Mouse (Mus musculus) right cerebral cortex, adult 18-20 months (tissue): ENCODE data around the gene Pde4d.

Experiments used
- DNase-seq: peaks from one replicate; pipeline ENCODE4 v3.0.0; 2022; ENCODE audit warnings: mixed read lengths

Pde4d gene

DNA sequence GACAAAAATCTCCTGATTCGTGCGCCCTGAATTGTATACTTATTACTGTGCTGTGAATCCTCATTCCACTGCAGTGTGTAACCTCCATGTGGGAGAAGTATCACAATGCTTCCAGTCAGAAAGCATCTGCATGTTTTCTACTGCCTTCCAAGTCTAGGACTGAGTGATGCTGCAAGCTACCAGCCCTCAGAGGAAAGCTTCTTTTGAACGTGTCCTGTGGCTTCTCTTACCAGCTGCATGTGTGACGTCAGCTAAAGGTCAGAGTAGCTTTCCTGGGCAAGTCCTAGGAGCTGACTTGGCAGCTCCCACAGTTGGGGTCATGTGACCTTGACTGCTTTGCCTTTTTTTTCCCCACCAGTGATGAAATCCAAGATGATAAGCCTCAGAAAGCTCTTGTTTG, 1086.9 kb downstream of the Pde4d start:
- no peak for DNase-seq

GRCm38 (mm10) chr13:109539371-109539770, 1089.6 kb downstream of the Pde4d start:
- no peak for DNase-seq

GRCm38 (mm10) chr13:109544646-109545045, 1094.9 kb downstream of the Pde4d start:
- no peak for DNase-seq

- no peak for DNase-seq
Measured at GRCm38 (mm10) chr13:109546337-109546736, 1096.6 kb downstream of the Pde4d start.

DNA sequence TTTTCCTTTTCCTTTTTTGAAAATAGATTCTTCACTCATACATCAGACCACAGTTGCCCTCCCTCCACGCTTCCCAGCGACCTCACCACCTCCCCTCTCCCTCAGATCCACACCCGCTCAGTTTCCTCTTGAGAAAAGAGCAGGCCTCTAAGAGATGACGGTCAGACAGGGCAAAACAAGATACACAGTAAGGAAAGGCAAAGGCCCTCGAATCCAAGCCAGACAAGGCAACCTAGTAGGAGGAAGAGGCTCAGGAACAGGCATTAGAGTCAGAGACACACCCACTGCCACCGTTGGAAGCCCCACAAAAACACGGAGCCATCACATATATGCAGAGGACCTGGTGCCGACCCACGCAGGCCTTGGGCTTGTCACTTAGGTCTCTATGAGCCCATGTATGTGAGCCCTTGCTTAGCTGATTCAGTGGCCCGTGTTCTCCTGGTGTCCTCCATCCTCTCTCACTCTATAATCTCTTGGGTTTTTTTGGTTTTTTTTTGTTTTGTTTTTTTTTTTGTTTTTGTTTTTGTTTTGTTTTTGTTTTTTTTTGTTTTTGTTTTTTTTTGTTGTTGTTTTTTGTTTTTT, 1097.3 kb downstream of the Pde4d start:
- no peak for DNase-seq

- peak; percentile 84 for DNase-seq
Measured at GRCm38 (mm10) chr13:109547700-109548099, 1098.0 kb downstream of the Pde4d start.

- DNase-seq, result no peak
Measured at GRCm38 (mm10) chr13:109548263-109548662, 1098.5 kb downstream of the Pde4d start.

DNA sequence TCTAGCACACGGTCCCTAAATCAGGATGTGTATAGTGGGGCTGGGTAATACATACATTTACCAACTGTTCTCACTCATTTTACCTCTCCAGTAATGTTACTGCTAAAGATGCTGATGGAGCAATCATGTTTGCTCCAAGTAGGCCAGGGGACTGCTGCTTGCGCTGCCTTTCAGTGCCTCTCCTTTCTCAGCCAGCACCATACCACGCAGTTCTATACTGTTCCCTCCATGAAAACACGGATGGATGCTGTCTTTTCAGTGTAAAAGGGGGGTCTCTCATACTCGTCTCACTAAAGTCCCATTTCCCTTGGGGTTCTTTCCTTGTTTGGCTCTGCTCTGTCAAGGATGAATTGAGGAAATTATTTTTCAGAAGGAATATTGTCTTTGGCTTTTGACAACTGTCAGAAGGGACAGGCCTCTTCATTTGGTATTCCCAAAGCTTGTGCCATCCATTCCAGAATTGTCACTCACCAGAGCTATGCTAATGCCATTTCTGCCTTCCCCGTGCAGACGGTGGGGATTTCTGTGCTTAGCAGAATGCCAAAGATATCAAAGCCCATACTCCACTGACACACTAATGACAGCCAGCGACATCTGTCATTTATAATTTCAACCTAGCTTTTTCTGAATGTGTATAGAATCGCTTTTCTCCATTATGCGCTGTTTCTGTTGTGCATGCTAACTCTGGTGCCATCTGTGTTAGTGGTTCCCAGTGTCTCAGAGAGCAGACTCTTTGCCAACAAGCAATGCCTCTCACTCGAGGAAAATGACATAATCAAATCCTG, 1099.2 kb downstream of the Pde4d start:
- no peak for DNase-seq

GRCm38 (mm10) chr13:109551836-109552235, 1102.1 kb downstream of the Pde4d start:
- no peak for DNase-seq

- DNase-seq, result no peak
Measured at GRCm38 (mm10) chr13:109555513-109555912, 1105.8 kb downstream of the Pde4d start.

DNA sequence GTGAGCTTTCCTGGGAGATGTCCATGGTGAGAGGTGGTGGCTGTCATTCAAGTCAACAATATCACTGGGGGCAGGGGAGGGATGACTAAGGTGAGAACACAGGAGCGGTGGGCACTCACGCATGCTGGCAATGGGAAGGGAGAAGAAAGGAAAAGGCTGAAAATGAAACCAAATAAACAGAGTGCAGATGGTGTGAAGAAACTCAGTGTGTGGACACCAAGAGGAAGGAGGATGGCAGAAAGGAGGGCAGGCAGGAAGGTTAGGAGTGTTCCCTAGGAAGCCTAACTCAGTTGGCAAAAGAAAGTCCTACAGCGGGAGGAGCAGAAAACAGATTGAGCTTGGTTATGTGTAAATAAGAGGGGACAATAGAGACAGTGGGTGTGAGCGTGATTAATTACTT, 1107.1 kb downstream of the Pde4d start:
- no peak for DNase-seq

- peak; percentile 52 for DNase-seq
Measured at GRCm38 (mm10) chr13:109558341-109559257, 1108.9 kb downstream of the Pde4d start.

GRCm38 (mm10) chr13:109560261-109560660, 1110.5 kb downstream of the Pde4d start:
- no peak for DNase-seq

DNA sequence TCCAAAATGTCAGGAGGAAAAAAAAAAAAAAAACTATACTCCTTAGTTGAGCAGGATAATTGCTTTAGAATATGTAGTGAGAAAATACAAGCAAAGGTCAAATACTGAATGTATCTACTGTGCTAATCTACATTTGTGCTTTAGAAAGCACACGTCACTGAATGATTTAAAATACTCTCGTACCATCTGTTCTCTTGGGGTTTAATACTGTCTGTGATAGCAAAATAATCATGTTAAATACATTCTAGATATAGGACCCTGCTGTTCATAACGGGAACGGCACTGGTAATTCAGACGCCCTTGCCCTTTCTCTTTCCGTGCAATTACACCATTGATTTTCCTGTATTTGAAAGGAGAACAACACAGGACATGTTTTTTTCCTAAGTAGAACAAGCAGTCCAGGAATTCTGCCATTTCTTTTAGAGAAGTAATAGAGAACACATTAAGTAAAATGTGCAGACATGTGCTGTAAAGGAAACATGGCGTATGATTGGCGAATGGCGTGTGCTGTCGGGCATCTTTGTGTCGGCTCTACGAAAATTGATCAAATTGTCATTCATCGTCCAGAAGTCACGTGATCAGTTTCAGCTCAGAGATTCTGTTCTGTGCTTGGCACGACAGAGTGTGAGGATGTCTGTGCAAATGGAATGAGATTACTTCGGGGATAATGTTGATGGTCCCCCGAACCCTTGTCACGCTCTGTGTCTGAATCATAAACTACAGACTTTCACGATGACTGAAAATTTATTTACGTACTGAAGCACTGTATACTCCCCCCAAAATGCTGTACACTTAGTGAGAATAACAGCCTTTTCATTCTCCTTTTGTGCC, 1119.1 kb downstream of the Pde4d start:
- DNase-seq, result no peak

- no peak for DNase-seq
Measured at GRCm38 (mm10) chr13:109569491-109569890, 1119.7 kb downstream of the Pde4d start.

DNA sequence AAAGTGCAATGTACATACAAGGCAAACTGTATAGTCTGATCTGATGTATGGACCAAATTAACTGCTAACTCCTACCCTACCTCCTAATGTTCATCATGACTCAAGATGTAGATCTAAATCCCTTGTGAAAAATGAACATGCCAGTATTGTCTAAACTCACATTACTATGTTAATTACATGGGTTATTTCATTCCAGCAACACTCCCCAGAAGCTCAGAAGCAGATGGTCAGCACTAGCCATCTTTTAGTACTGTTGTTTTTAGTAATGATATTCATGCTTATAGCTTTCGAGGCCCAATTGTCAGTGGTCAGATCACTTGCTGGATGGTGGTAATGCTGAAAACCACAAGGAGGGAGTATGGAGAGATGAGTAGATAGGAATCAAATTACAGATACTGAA, 1127.0 kb downstream of the Pde4d start:
- no peak for DNase-seq

DNA sequence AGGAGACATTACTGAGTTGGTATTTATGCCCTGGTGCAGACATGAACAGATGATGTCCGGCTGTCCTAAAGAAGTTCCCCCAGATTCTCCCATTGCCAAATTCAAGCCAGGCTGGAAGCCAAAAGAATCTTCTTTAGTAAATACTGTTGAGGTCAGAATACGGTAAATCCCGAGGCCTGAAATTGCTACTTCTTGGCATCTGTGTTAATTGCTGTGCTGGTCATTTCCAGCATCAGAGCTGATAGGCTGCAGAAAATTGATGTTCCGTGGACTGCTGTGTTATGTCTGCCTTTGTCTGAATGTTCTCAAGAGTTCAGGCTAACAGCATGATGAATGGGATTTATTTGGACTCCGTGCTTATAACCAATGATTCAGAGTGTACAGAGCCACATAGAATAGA, 1127.7 kb downstream of the Pde4d start:
- no peak for DNase-seq

- no peak for DNase-seq
Measured at GRCm38 (mm10) chr13:109577901-109578300, 1128.2 kb downstream of the Pde4d start.

DNA sequence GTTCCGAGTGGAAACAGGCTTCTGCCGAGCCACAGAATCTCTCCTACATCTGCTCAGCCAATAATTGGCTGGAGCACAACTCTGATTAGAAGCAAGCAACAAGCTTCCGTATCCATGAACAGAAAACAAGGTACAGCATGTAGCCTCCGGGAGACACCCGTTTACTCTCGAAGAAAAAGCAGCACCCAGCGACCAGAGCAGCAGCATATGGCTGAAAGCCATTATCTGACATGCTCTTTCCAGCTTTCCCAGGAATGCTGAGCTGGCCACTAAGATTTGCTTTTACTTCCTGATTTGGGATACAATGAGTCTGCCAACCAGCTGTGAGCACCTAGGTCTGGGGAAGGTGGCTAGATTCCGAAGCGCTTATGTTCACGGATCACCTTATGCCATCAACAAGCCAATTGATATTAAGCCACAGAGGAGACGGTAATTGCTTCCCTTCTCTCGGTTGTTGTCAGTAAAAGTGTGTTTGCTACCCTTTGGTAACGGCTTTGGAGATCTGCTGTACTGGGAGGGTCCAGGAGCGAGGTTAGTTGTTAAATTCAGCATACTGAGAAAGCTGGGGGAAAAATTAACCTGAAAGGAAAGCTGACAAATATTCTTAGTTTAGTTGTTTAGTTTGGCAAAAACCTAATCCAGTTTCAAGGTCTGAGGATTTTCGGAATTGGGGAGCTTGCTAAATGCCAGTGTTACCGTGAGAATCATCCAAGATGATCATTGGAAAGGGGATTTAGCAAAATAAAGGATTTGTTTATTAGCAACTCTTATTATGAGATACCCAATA, 1131.7 kb downstream of the Pde4d start:
- DNase-seq, result no peak

DNA sequence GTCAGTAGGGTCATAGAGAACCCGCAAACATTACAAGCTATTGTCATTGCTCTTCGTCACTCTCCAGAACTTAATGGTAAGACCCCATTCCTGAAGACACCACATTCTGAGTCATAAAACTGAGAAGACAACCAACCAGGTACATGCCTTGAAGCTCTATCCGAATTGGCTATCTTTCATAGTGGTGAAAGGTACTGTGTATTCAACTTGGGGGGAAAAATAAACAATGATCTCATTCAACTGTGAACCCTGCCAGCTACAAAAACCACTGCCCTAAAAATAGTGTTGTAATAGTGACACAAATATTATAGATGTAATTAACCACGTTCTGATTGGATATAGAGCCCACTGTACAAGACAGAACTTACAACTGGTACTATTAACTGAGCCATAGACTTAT, 1140.3 kb downstream of the Pde4d start:
- no peak for DNase-seq

DNA sequence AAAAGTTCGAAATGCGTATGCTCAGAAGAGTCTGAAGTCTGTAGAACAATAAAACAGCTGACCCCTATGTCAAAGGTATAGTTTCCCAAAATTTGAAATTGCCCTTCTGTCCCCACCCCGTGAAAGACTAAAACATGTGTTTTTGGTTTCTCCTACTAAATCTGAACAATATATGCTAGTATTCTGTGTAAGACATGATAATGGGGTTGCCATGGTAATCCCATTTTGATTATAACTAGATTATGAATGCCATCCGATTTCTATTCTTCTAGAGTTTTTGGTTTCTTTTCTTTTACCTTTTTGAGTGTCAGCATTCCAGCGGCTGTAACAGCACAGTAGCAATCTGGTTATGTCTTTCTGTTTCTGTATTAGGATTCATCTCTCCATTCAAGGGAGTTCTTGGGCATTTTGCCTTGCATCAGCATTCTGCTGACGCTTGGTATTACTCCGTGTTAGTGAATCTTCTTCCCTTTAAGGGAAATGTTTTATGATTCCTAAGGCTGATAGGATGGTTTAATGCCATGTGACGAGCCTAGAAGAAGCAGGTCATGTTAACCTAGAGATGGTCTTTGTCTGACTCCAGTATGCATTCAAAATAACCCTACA, 1142.5 kb downstream of the Pde4d start:
- DNase-seq, result no peak
